Mouse (Mus musculus) E14TG2a.4 (cell line): ENCODE measurements around the gene Alg3.

Source experiments
- CTCF ChIP-seq: conservative IDR thresholded peaks from 2 replicates; pipeline ENCODE4 v1.5.1; 2014; ENCODE audit warnings: low read length
- NANOG ChIP-seq: IDR thresholded peaks from 2 replicates; pipeline ENCODE4 v1.6.1; 2014; ENCODE audit warnings: borderline replicate concordance, low read length, mixed read lengths

DNA sequence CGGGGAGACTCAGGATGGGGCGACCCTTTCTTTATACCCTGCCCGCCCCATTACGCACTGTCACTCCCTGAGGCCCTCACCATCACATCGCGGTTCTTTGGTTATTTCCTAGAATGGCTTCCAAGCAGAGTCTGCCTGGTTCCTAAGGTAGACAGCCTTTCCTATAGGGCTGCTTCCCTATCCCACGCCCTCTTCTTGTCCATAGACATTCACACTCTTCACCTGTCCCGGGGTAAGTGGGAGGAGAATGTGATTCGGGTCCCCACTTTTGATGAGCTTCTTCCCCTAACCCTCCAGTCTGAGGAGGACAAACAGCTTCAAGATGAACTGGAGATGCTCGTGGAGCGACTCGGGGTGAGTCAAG, 40.4 kb upstream of the Alg3 start:
- no peak for TF ChIP-seq CTCF
- no peak for TF ChIP-seq NANOG
